Mouse (Mus musculus): Measurements from ENCODE around the gene Rilp. TPM values are rescaled to one million over a fixed set of nuclear protein-coding genes. Genes with fewer than 3 reads are reported as not detected.

Rilp gene
- total RNA-seq, 1 experiment from 2014 or later = 15.9 TPM

- DNase-seq = no peak
Observed at GRCm38 (mm10) chr11:75558101-75558500, 48.2 kb downstream of the Rilp start.

- DNase-seq = no peak
Observed at GRCm38 (mm10) chr11:75559870-75560504, 50.1 kb downstream of the Rilp start.

- DNase-seq = no peak
Observed at GRCm38 (mm10) chr11:75560530-75561409, 50.9 kb downstream of the Rilp start.

GRCm38 (mm10) chr11:75561410-75561791 is 51.5 kb downstream of the Rilp start:
- no peak for DNase-seq

Small RNA genes lying within 50 kb of the gene (microRNA-seq; reads per million reads assigned to microRNA genes)
- gene Mir22 = 9,044 to 50,218 reads per million in 2 experiments
- gene Mir3971 = 0 reads per million in 2 experiments

Other genes starting within 250 kb of the Rilp start
- gene Rpa1, start 161.8 kb upstream of the Rilp start, total RNA-seq (2021) = 58.2 and 59.3 TPM in 2 replicates
- 8.3 and 10.3 TPM in 2 replicates for gene Smyd4, start 161.7 kb upstream of the Rilp start, total RNA-seq (2021)
- gene Serpinf1, start 87.4 kb upstream of the Rilp start, total RNA-seq (2021) = 54.0 and 116 TPM in 2 replicates
- gene Serpinf2, start 70.5 kb upstream of the Rilp start, total RNA-seq (2021) = 6.8 and 123 TPM in 2 replicates
- gene Wdr81, start 55.4 kb upstream of the Rilp start, total RNA-seq (2021) = 14.2 and 16.5 TPM in 2 replicates
- gene Tlcd2, start 48.4 kb upstream of the Rilp start, total RNA-seq (2021) = 13.9 and 24.7 TPM in 2 replicates
- gene Prpf8, start 23.3 kb upstream of the Rilp start, total RNA-seq (2021) = 127 and 135 TPM in 2 replicates
- 12.7 and 14.6 TPM in 2 replicates for gene Scarf1, start 3.4 kb downstream of the Rilp start, total RNA-seq (2021)
- 22.4 and 29.2 TPM in 2 replicates for gene Slc43a2, start 21.6 kb downstream of the Rilp start, total RNA-seq (2021)
- 150 and 164 TPM in 2 replicates for gene Pitpna, start 78.0 kb downstream of the Rilp start, total RNA-seq (2021)
- gene Inpp5k, start 120.9 kb downstream of the Rilp start, total RNA-seq (2021) = 32.3 and 41.8 TPM in 2 replicates
- gene Myo1c, start 140.4 kb downstream of the Rilp start, total RNA-seq (2021) = 148 and 155 TPM in 2 replicates
- gene Crk, start 169.2 kb downstream of the Rilp start, total RNA-seq (2021) = 100 and 101 TPM in 2 replicates
- 585 and 641 TPM in 2 replicates for gene Ywhae, start 222.8 kb downstream of the Rilp start, total RNA-seq (2021)